Mouse (Mus musculus): ENCODE data around the gene Map4k4. TPM values are rescaled to one million over a fixed set of nuclear protein-coding genes. Genes with fewer than 3 reads are reported as not detected.

Map4k4 gene
- total RNA-seq (2023) = 100 to 1,000 TPM; 273 to 329 TPM

GRCm38 (mm10) chr1:39900181-39901005, at the start of gene Map4k4:
Gene Map4k4, plus strand, starts transcription at chr1:39900913.

GRCm38 (mm10) chr1:40073779-40074178, 173.1 kb downstream of the Map4k4 start, which contains the start of gene Il1r2:
Gene Il1r2, plus strand, starts transcription at chr1:40074079.

Other genes with a start within 250 kb of the Map4k4 start
- not detected for gene Creg2, start 249.4 kb upstream of the Map4k4 start, total RNA-seq (2023)
- not detected for gene Rfx8, start 179.9 kb upstream of the Map4k4 start, total RNA-seq (2023)
- not detected for gene Gm3646, start 95.6 kb upstream of the Map4k4 start, total RNA-seq (2023)
- 1 to 10 TPM in 1 of 2 experiments, under 1 TPM in 1; 0.80 to 1.5 TPM for gene Il1r2, start 173.2 kb downstream of the Map4k4 start, total RNA-seq (2023)